Mouse (Mus musculus) hindbrain, embryonic 14.5 days (tissue): ENCODE results near the gene 5330417C22Rik. TPM values are rescaled to one million over a fixed set of nuclear protein-coding genes. Genes with fewer than 3 reads are reported as not detected.
A peak's percentile ranks its signal among the peaks of the same experiment; 100 is the strongest.

ENCODE experiments used
- ATAC-seq: fragments of 200-750 bp; cut with Nextera tagmentation; 2 replicates; pipeline ENCODE4 v1.8.0; 2017; ENCODE audit warnings: moderate number of reproducible peaks, mild to moderate bottlenecking, moderate TSS enrichment, moderate library complexity; ENCODE audit not compliant: low FRiP score
- DNase-seq: peaks from one replicate; pipeline ENCODE4 v3.0.0-alpha.2; 2015; ENCODE audit warnings: low spot score
- H3K27ac ChIP-seq: fragments of 300-500 bp; sonication (generic); 2 replicates; pipeline ENCODE4 v1.5.1; 2014; ENCODE audit warnings: mild to moderate bottlenecking, moderate library complexity
- H3K27me3 ChIP-seq: fragments of 300-500 bp; sonication (generic); 2 replicates; pipeline ENCODE4 v1.6.1; 2014; ENCODE audit warnings: mild to moderate bottlenecking, low read length, mixed read lengths; ENCODE audit not compliant: control insufficient read depth, insufficient read depth
- H3K36me3 ChIP-seq: fragments of 300-500 bp; sonication (generic); replicated peaks from 2 replicates; pipeline ENCODE4 v1.6.1; 2014; ENCODE audit not compliant: control insufficient read depth, insufficient read depth
- H3K4me1 ChIP-seq: fragments of 300-500 bp; sonication (generic); replicated peaks from 2 replicates; pipeline ENCODE4 v1.6.1; 2014; ENCODE audit warnings: antibody characterized with exemption, low read length, mixed read lengths; ENCODE audit not compliant: control insufficient read depth, insufficient read depth
- H3K4me2 ChIP-seq: fragments of 300-500 bp; sonication (generic); replicated peaks from 2 replicates; pipeline ENCODE4 v1.6.1; 2014; ENCODE audit warnings: mild to moderate bottlenecking, moderate library complexity
- H3K4me3 ChIP-seq: fragments of 300-500 bp; sonication (generic); replicated peaks from 2 replicates; pipeline ENCODE4 v1.5.1; 2014; ENCODE audit warnings: mild to moderate bottlenecking, low read length
- H3K9ac ChIP-seq: fragments of 300-500 bp; sonication (generic); 2 replicates; pipeline ENCODE4 v1.6.1; 2014
- H3K9me3 ChIP-seq: fragments of 300-500 bp; sonication (generic); 2 replicates; pipeline ENCODE4 v1.6.1; 2016; ENCODE audit warnings: low read length; ENCODE audit not compliant: control insufficient read depth
- WGBS: fragments of 180-500 bp; shearing (Covaris S2); extraction: QIAGEN DNeasy Blood & Tissue Kit; methylation state at CpG from one replicate; pipeline ENCODE4 v1.1.7; 2014; 5-methylcytosine and 5-hydroxymethylcytosine counted together
- polyA plus RNA-seq: library from polyadenylated mRNA; unstranded; fragments of >200 nt; fragmentation: Nextera tagmentation; extraction: Ambion mirVana; gene quantifications from 2 replicates; pipeline ENCODE4 v1.2.1, GENCODE M21; 2014

The 5330417C22Rik gene
- polyA plus RNA-seq, 1 experiment from 2014 or later, result 18.3 TPM

GRCm38 (mm10) chr3:108413634-108414360, 122.5 kb downstream of the 5330417C22Rik start:
- WGBS, result 97% methylated on average over 35 of the region's 35 CpGs
- DNase-seq, result no peak
- Histone ChIP-seq H3K27ac (no peak overlapping the region), H3K27me3 (no peaks in the 10 kb centered on the region), H3K4me3 (peak overlapping the region; percentile 94), H3K36me3 (peaks cover 27% of the 10 kb centered on the region), H3K9ac (0 out of 2 replicates have a peak overlapping the region, but pooled peaks have one; percentile 98), H3K9me3 (no peaks in the 10 kb centered on the region), H3K4me2 (peak overlapping the region; percentile 85), H3K4me1 (peaks cover 51% of the 10 kb centered on the region)
- no peak for ATAC-seq

DNA sequence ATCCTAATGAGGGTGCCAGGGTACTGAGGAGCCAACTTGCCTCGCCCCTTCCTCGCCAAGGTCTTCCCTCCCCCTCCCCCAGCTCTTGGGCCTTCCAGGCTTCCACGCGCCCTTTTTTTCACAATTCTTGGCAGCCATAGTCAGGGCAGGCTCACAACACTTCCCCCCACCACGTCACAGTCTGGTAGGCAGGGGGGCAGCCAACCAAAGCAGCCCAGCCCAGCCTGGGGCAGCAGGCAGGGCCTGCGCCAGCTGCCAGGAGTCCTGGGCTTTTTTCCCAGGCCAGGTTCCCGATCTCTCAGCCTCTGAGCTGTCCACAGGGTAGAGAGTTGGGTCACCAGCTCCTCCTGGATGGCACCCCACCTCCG, 124.6 kb downstream of the 5330417C22Rik start:
- 15% methylated on average over 8 of the region's 8 CpGs for WGBS
- Histone ChIP-seq H3K9ac (peak overlapping the region; percentile 63), H3K27ac (peak overlapping the region; percentile 96), H3K27me3 (no peaks in the 10 kb centered on the region), H3K4me1 (peaks cover 53% of the 10 kb centered on the region), H3K4me3 (peak overlapping the region; percentile 28), H3K9me3 (no peaks in the 10 kb centered on the region), H3K4me2 (peak overlapping the region; percentile 85), H3K36me3 (peaks cover 33% of the 10 kb centered on the region)
- peak; percentile 69 for ATAC-seq
- DNase-seq, result peak; percentile 76

DNA sequence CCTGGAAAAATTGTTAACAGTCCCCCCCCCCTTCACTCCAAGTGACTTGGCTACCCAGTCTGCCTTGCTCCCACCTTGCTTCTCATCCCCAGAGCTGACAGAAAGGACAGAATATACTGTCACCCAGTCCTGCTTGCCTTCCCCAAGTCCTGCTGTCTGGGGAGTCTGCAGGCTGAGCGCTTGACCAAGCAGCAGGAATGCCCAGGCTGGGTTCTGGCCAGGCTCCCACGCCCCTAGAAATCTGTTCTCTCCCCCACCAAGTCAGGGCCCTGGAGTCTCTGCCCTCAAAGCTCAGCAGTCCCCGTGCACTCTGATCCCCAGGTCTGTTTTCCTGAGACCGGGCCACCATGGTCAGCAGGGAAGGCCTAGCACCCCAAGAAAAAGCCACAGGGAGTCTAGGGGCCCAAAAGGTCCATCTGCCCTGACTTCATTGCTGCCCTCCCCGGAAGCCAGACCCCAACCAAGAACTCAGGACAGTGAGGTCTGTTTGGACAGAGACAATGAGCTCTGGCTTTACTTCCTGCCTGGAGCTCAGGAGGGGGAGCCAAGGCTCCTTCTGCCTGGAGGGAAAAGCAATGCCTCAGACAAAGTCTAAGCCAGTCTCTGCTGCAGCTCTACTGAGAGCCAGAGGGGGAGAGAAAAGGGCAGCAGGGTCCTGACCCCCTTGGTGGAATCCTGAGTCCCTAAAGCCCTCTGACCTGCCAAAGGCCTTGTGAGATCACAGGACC, 125.1 kb downstream of the 5330417C22Rik start:
- Histone ChIP-seq H3K9ac (peak overlapping the region; percentile 63), H3K36me3 (peaks cover 38% of the 10 kb centered on the region), H3K4me1 (peaks cover 59% of the 10 kb centered on the region), H3K27ac (peak overlapping the region; percentile 96), H3K9me3 (no peaks in the 10 kb centered on the region), H3K27me3 (no peaks in the 10 kb centered on the region), H3K4me3 (peak overlapping the region; percentile 28), H3K4me2 (peak overlapping the region; percentile 85)
- no peak for DNase-seq
- WGBS, result 3% methylated on average over 5 of the region's 5 CpGs
- peak; percentile 7; the same call in 1 of the 2 replicates for ATAC-seq

DNA sequence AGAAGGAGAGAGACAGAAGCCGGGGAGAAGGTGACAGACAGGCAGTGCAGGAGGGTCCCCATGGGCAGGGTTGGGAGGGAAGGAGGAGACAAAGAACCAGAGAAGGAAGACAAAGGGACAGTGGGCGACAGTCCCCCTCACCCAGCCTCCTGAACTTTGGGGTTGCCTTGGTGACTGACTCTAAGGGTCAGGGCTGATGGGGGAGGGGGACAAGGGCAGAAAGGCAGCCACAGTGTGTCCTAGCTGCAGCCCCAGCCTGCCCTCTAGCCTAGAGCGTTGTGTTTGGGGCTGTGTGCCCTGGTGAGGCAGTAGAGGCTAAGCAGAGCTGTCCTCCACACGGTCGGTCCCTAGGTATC, 126.0 kb downstream of the 5330417C22Rik start:
- Histone ChIP-seq H3K4me2 (peak overlapping the region; percentile 85), H3K27me3 (no peaks in the 10 kb centered on the region), H3K4me3 (peak overlapping the region; percentile 28), H3K9ac (peak overlapping the region; percentile 63), H3K9me3 (no peaks in the 10 kb centered on the region), H3K4me1 (peaks cover 66% of the 10 kb centered on the region), H3K27ac (peak overlapping the region; percentile 96), H3K36me3 (peaks cover 45% of the 10 kb centered on the region)
- DNase-seq, result no peak
- ATAC-seq, result peak; percentile 12
- 3% methylated on average over 5 of the region's 5 CpGs for WGBS

DNA sequence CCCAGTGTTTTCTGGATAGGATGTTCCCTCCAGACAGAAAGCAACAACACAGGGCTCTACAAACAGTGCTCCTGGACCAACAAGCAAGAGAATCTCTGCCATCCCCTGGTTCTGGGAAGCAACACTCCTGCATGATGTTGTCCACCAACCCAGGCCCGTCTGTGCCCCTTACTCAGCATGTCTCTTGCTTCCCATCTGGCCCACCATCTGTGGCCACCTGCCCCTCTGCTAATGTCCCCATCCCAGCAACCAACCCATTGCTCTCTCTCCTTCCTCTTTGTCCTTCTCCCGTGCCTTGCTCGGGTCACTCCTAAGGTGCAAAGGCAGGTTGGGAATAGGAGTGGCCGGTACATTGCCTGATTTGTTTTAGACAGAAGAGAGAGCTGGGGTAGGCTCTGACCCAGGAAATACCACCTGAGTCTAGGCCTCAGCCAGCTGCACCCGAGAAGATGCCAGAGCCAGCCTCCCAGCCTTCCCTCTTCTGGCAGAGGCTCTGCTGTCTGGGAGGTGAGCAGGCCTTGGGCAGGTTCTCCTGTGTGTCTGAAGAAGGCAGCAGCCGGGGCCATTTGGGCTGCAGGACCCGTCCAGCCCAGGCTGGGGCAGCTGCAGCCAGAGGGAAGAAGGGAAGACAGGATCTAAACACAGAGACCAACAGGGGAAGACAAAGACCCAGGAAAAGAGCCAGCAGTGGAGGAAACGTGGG, 126.5 kb downstream of the 5330417C22Rik start:
- peak overlapping the region; percentile 28 for H3K4me3 ChIP-seq
- H3K4me2 ChIP-seq, result peak overlapping the region; percentile 85
- peaks cover 67% of the 10 kb centered on the region for H3K4me1 ChIP-seq
- DNase-seq, result no peak
- H3K27ac ChIP-seq, result peak overlapping the region; percentile 96
- H3K9me3 ChIP-seq, result no peaks in the 10 kb centered on the region
- H3K36me3 ChIP-seq, result peaks cover 51% of the 10 kb centered on the region
- H3K9ac ChIP-seq, result peak overlapping the region; percentile 63
- H3K27me3 ChIP-seq, result no peaks in the 10 kb centered on the region
- 13% methylated on average over 8 of the region's 8 CpGs for WGBS
- peak; percentile 0; the same call in 1 of the 2 replicates for ATAC-seq

- H3K27me3 ChIP-seq, result no peaks in the 10 kb centered on the region
- no peak for ATAC-seq
- H3K4me3 ChIP-seq, result no peak overlapping the region
- WGBS, result 79% methylated on average over 8 of the region's 8 CpGs
- 0 out of 2 replicates have a peak overlapping the region, but pooled peaks have one; percentile 2 for H3K9ac ChIP-seq
- H3K9me3 ChIP-seq, result no peaks in the 10 kb centered on the region
- H3K27ac ChIP-seq, result no peak overlapping the region
- DNase-seq, result no peak
- H3K4me1 ChIP-seq, result peaks cover 57% of the 10 kb centered on the region
- peaks cover 55% of the 10 kb centered on the region for H3K36me3 ChIP-seq
- no peak overlapping the region for H3K4me2 ChIP-seq
Observed at GRCm38 (mm10) chr3:108408517-108409008, 127.8 kb downstream of the 5330417C22Rik start.

DNA sequence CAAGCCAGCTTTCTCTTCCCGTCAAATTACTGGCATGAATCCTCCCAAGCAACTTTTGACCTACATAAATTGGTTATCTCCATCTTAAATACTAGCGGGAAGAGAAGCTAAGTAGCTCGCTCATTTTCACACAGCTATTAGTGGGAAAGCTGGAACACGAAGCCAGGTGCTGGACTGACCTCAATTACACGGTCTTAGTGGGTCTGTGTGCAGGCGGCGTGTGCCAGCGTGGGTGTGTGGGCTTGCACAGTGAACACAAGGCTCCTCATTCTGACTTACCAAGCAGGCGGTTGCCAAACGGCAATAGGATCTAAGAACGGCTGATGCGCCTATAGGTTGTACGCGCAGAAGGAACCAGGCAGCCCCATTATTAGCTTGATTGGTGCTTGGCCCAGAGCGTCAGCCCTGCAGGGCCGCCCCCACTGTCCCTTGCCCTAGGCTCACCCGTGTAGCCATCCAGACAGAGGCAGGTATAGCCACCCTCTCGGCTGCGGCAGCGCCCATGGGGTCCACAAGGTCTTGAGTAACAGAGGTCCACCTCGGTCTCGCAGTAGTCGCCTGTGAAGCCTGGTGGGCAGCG, 129.9 kb downstream of the 5330417C22Rik start:
- Histone ChIP-seq H3K27ac (peak overlapping the region; percentile 60), H3K9ac (0 out of 2 replicates have a peak overlapping the region, but pooled peaks have one; percentile 24), H3K9me3 (no peaks in the 10 kb centered on the region), H3K27me3 (no peaks in the 10 kb centered on the region), H3K4me2 (no peak overlapping the region), H3K4me3 (no peak overlapping the region), H3K36me3 (peaks cover 53% of the 10 kb centered on the region), H3K4me1 (peaks cover 47% of the 10 kb centered on the region)
- WGBS, result 61% methylated on average over 24 of the region's 24 CpGs
- no peak for ATAC-seq
- no peak for DNase-seq
